Mouse (Mus musculus): ENCODE measurements around the gene Mtif2.

- TF ChIP-seq CTCF (IDR thresholded peaks at IDR 0.05; ENCODE audit: control insufficient read depth, insufficient read depth, low read length): no peak
- no peak for TF ChIP-seq POLR2A (IDR thresholded peaks at IDR 0.05; ENCODE audit: borderline replicate concordance, control insufficient read depth, low read depth, low read length)
Measured at GRCm38 (mm10) chr11:29496962-29497361, 29.2 kb upstream of the Mtif2 start.

Measured in bone marrow, adult 2 months (tissue).